Mouse (Mus musculus): ENCODE measurements around the gene Mtfp1. TPM values are rescaled to one million over a fixed set of nuclear protein-coding genes. Genes with fewer than 3 reads are reported as not detected.

Mtfp1 gene
- total and polyA plus RNA-seq, 2 experiments from 2014 or later: 17.7 to 20.4 TPM

GRCm38 (mm10) chr11:4097091-4097621, 1.9 kb upstream of the Mtfp1 start:
- no peak for TF ChIP-seq CTCF (IDR thresholded peaks at IDR 0.05; ENCODE audit: low read depth)

GRCm38 (mm10) chr11:4096054-4096984, 1.1 kb upstream of the Mtfp1 start:
- Histone ChIP-seq H3K4me1 (ENCODE audit: insufficient read depth, low read length) (peaks cover 14% of the 10 kb centered on the region; the same call in 1 of the 2 replicates), H3K27ac (peak overlapping the region; percentile 92), H3K36me3 (ENCODE audit: insufficient read depth, low read length) (peaks cover 4% of the 10 kb centered on the region; the same call in 1 of the 2 replicates), H3K4me2 (ENCODE audit: low read depth, low read length) (peak overlapping the region; percentile 72), H3K4me3 (ENCODE audit: low read length) (peak overlapping the region; percentile 41), H3K9ac (replicated peaks; ENCODE audit: low read length) (peak overlapping the region; percentile 70), H3K27me3 (ENCODE audit: insufficient read depth, low read length) (no peaks in the 10 kb centered on the region), H3K9me3 (ENCODE audit: low read length) (no peaks in the 10 kb centered on the region)
- DNase-seq (ENCODE audit: low spot score) (peak; percentile 100), ATAC-seq (peak; percentile 96)
- TF ChIP-seq CTCF (IDR thresholded peaks at IDR 0.05; ENCODE audit: low read depth): no peak
- 3% methylated on average over 45 of the region's 45 CpGs for WGBS

More at GRCm38 (mm10) chr11:4097091-4097621, 1.9 kb upstream of the Mtfp1 start:
- Histone ChIP-seq H3K27ac (peak overlapping the region; percentile 92), H3K36me3 (ENCODE audit: insufficient read depth, low read length) (no peaks in the 10 kb centered on the region), H3K4me2 (ENCODE audit: low read depth, low read length) (peak overlapping the region; percentile 72), H3K4me1 (ENCODE audit: insufficient read depth, low read length) (peaks cover 14% of the 10 kb centered on the region; the same call in 1 of the 2 replicates), H3K4me3 (ENCODE audit: low read length) (peak overlapping the region; percentile 41), H3K27me3 (ENCODE audit: insufficient read depth, low read length) (no peaks in the 10 kb centered on the region), H3K9ac (replicated peaks; ENCODE audit: low read length) (peak overlapping the region; percentile 70), H3K9me3 (ENCODE audit: low read length) (no peaks in the 10 kb centered on the region)
- 26% methylated on average over 10 of the region's 10 CpGs for WGBS
- DNase-seq (ENCODE audit: low spot score) (no peak), ATAC-seq (peak; percentile 37)

GRCm38 (mm10) chr11:4094378-4095170, 671 bp downstream of the Mtfp1 start:
- peak; percentile 71 for DNase-seq (ENCODE audit: low spot score)
- peak overlapping the region; percentile 37; the same call in 1 of the 2 replicates for H3K9ac ChIP-seq (replicated peaks; ENCODE audit: low read length)
- peak; percentile 86 for TF ChIP-seq CTCF (IDR thresholded peaks at IDR 0.05; ENCODE audit: low read depth)
- peak overlapping the region; percentile 44 for H3K4me3 ChIP-seq (ENCODE audit: low read length)
- ATAC-seq: no peak
- no peaks in the 10 kb centered on the region for H3K27me3 ChIP-seq (ENCODE audit: insufficient read depth, low read length)
- 6% methylated on average over 23 of the region's 24 CpGs for WGBS
- no peaks in the 10 kb centered on the region for H3K9me3 ChIP-seq (ENCODE audit: low read length)
- H3K4me2 ChIP-seq (ENCODE audit: low read depth, low read length): peak overlapping the region; percentile 72
- H3K36me3 ChIP-seq (ENCODE audit: insufficient read depth, low read length): peaks cover 9% of the 10 kb centered on the region; the same call in 1 of the 2 replicates
- H3K27ac ChIP-seq: peak overlapping the region; percentile 62
- H3K4me1 ChIP-seq (ENCODE audit: insufficient read depth, low read length): peaks cover 14% of the 10 kb centered on the region; the same call in 1 of the 2 replicates

GRCm38 (mm10) chr11:4093459-4094377, 1.5 kb downstream of the Mtfp1 start:
- H3K27ac ChIP-seq: no peak overlapping the region
- peak overlapping the region; percentile 37; the same call in 1 of the 2 replicates for H3K9ac ChIP-seq (replicated peaks; ENCODE audit: low read length)
- H3K4me3 ChIP-seq (ENCODE audit: low read length): peak overlapping the region; percentile 44
- H3K4me1 ChIP-seq (ENCODE audit: insufficient read depth, low read length): peaks cover 14% of the 10 kb centered on the region; the same call in 1 of the 2 replicates
- H3K27me3 ChIP-seq (ENCODE audit: insufficient read depth, low read length): no peaks in the 10 kb centered on the region
- 83% methylated on average over 18 of the region's 18 CpGs for WGBS
- H3K36me3 ChIP-seq (ENCODE audit: insufficient read depth, low read length): peaks cover 9% of the 10 kb centered on the region; the same call in 1 of the 2 replicates
- no peak for TF ChIP-seq CTCF (IDR thresholded peaks at IDR 0.05; ENCODE audit: low read depth)
- peak overlapping the region; percentile 72 for H3K4me2 ChIP-seq (ENCODE audit: low read depth, low read length)
- ATAC-seq (peak; percentile 13; the same call in 1 of the 2 replicates), DNase-seq (ENCODE audit: low spot score) (peak; percentile 39)
- no peaks in the 10 kb centered on the region for H3K9me3 ChIP-seq (ENCODE audit: low read length)

GRCm38 (mm10) chr11:4087267-4087666, 8.0 kb downstream of the Mtfp1 start:
- H3K9ac ChIP-seq (replicated peaks; ENCODE audit: low read length): no peak overlapping the region
- H3K9me3 ChIP-seq (ENCODE audit: low read length): no peaks in the 10 kb centered on the region
- ATAC-seq (peak; percentile 55; the same call in 1 of the 2 replicates), DNase-seq (ENCODE audit: low spot score) (peak; percentile 48)
- peaks cover 9% of the 10 kb centered on the region; the same call in 1 of the 2 replicates for H3K36me3 ChIP-seq (ENCODE audit: insufficient read depth, low read length)
- H3K27ac ChIP-seq: no peak overlapping the region
- WGBS: 25% methylated on average over 2 of the region's 2 CpGs
- no peak overlapping the region for H3K4me3 ChIP-seq (ENCODE audit: low read length)
- no peaks in the 10 kb centered on the region for H3K27me3 ChIP-seq (ENCODE audit: insufficient read depth, low read length)
- TF ChIP-seq CTCF (IDR thresholded peaks at IDR 0.05; ENCODE audit: low read depth): no peak
- no peak overlapping the region for H3K4me2 ChIP-seq (ENCODE audit: low read depth, low read length)
- H3K4me1 ChIP-seq (ENCODE audit: insufficient read depth, low read length): no peaks in the 10 kb centered on the region

Measured in hindbrain, postnatal 0 days (tissue).